Mouse (Mus musculus) left cerebral cortex, postnatal 14 days (tissue): Measurements from ENCODE around the gene Fam118a. TPM values are rescaled to one million over a fixed set of nuclear protein-coding genes. Genes with fewer than 3 reads are reported as not detected.
A peak's percentile ranks its signal among the peaks of the same experiment; 100 is the strongest.
"Not testable (repeated sequence)": the region's sequence is repeated elsewhere in the genome, so short reads cannot be mapped to it uniquely, and the experiment has no call there.

Experiments
- DNase-seq, 2 experiments: peaks; one replicate each; pipeline ENCODE4 v3.0.0; 2021 to 2022; ENCODE audit warnings: low spot score in 2 of 2, mixed read lengths in 1 of 2
- intact Hi-C: fragments of 180-260 bp; cut with DNase I; formaldehyde crosslinking; loops from one replicate; pipeline ENCODE4 v1.15.1; 2025
- long read RNA-seq, 2 experiments: library from polyadenylated mRNA; stranded (forward); transcript quantifications; one replicate each; pipeline ENCODE4 v2.0.0; 2021
- total RNA-seq, 2 experiments: library from RNA; stranded (reverse); gene quantifications; 2 replicates each; pipeline ENCODE4 v1.2.3; 2021

The Fam118a gene
- 10 to 100 TPM; 29.0 to 29.5 TPM for total RNA-seq
- long read RNA-seq, experiment 1, transcript Fam118a-201 (9 exons, 2,518 nt), result major isoform, 15 of 38 reads
- long read RNA-seq, experiment 1, partial matches to known transcripts, result 1 of 38 reads
- long read RNA-seq, experiment 1, other reads (novel, unspliced or antisense), result 19 of 38 reads
- long read RNA-seq, experiment 2, transcript Fam118a-201 (9 exons, 2,518 nt), result major isoform, 18 of 34 reads
- long read RNA-seq, experiment 2, partial matches to known transcripts, result 3 of 34 reads
- long read RNA-seq, experiment 2, other reads (novel, unspliced or antisense), result 13 of 34 reads

DNA sequence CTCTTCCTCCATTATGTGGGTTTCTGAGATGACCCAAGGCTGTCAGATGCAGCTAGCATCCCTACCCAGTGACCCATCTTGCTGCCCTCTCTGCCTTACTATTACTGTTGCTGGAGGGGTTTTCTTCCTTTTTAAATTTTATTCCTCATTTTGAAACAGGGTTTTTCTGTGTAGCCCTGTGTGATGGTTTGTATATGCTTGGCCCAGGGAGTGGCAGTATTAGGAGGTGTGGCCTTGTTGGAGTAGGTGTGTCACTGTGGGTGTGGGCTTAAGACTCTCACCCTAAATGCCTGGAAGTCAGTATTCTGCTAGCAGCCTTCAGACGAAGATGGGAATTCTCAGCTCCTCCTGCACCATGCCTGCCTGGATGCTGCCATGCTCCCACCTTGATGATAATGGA lies at the start of gene Fam118a:
Gene Fam118a, plus strand, starts transcription at position 301 of the 400 bp plus-strand sequence.
- intact Hi-C loops, DNase-seq: not testable (repeated sequence)

DNA sequence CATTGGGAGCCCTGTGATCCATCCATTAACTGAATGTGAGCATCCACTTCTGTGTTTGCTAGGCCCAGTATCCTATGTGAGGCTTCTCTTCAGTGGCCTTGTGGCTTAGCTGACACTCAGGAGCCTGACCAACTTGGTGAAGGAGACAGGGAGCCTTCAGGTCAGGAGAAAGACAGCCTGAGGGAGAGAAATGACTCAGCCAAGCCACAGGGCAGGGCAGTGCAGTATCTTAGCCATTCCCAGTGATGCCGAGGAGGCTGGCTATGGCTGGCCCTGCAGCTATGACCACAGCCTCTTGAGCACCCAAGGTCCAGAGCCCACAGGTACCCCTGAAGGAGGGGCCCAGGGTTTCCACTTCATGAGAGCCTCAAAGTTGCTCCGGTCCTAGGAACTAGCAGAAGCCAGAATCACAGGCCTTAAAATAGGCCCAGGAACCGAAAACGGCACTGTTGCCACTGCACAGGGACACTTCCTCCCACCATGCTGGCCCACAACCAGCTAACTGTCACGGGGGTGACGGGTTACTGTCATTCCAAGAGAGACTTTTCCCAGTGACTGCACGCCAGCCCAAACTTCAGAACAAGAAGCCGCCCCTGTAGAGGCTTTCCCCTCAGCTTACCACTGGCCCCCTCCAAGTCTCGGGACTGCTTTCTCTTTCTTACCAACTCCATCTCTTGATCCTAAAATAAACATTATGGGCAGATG lies 47.0 kb upstream of the Fam118a start:
- no peak for DNase-seq
- intact Hi-C loops, result no loop called here

DNA sequence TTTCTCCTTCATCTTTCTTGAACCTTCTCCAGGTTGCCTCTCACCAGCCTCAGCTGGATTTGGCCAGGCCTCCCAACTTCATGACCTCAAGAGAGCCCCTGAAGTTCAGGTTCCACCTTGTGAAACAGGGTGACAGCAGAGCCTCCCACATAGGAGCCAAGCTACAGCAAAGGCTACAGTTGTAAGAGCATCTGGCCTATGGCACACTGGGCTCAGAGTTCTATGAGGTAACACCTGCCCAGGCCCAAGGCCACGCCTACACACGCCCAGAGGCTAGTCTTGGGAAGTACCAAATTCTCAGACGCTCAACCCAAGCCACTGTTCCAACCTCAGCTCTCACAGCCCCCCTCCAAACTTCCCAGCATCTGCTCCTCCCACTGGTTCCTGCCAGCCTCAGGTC lies 45.9 kb upstream of the Fam118a start:
- intact Hi-C loops, result no loop called here

DNA sequence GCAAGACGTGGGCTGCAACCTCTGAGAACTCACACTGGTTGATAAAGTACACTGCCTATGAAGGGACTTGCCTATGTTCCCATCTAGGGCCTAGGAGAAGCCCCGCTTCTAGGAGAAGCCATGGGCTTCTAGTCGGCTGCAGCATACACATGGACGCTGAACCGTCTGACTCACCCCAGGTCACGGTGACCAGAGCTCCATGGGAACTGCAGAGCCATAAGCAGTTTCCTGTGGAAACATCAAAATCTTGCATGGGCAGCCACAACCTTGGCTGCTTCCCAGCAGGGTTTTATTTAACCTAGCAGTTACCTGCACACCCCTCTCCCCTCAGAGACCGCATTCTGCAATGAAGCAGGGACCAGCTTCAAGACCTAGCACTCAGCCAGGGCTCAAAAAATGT lies 45.0 kb upstream of the Fam118a start:
- no peak for DNase-seq
- intact Hi-C loops, result no loop called here

More for the DNA sequence above, 45.9 kb upstream of the Fam118a start:
- no peak for DNase-seq

DNA sequence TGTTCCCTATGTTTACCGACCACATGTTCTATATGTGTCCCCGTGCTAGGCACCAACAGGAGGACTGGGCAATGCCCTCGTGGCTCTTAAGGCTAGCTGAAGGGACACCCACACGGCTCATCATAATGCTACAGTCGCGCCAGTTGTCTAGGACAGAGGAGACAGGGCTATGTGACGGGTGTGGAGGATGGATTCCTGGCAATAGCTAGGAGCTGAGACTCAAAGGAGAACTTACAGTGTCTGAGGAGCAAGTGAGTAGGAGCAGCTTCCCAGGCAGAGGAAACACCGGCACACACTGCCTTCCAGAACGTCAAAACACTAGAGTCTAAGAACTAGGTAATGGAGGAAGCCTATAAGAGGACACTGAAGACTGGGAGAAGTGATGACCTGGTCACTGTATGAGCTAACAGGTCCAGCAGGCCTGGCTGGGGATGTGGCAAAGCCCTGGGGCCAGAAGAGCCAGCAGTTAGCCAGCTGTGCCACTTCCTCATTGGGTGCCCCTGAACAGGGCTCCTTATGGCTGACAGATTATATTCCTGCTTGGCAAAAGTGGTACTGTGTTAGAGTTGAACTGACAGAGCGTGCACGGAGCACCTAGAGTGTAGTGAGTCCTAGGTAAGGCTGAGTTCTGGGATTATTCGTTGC lies 43.1 kb upstream of the Fam118a start:
- intact Hi-C loops, result no loop called here
- no peak for DNase-seq

DNA sequence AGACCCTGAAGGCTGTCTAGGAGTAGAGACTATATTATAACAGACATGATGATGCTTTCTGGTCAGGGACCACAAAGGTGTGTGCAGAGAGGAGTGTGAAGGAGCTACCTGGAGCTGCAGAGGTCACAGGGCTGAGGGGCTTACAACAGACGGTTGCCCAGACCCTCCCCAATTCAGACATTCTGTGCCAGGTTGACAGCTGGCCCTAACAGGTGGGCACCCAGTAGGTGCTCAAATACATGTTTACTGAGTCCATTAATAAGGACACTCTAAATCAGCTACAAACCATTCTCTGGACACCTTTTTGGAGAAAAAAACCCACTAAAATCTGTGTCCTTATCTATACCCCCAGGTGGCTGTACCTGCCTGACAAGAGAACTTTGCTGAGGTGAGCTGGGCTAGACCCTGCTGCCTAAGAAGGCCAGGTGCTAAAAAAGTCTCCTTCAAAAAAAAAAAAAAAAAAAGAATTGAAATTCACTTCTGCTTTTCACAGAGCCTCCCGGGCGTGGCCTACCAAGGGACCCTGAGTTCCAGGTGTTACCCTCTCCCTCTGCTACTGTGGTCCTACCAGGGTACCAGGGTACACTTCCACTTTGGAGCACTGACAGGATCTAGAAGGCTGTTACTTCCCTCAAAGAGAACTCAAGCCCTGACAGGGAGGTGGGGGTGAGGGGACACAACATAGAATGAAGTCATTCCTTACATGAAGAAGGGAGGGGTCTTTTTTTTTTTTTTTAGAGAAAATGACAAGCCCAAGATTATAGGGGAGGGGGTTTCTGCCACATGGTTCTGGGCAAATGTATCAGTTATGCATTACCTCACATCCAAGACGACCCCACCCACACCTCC lies 42.4 kb upstream of the Fam118a start:
- no peak for DNase-seq
- intact Hi-C loops, result no loop called here

DNA sequence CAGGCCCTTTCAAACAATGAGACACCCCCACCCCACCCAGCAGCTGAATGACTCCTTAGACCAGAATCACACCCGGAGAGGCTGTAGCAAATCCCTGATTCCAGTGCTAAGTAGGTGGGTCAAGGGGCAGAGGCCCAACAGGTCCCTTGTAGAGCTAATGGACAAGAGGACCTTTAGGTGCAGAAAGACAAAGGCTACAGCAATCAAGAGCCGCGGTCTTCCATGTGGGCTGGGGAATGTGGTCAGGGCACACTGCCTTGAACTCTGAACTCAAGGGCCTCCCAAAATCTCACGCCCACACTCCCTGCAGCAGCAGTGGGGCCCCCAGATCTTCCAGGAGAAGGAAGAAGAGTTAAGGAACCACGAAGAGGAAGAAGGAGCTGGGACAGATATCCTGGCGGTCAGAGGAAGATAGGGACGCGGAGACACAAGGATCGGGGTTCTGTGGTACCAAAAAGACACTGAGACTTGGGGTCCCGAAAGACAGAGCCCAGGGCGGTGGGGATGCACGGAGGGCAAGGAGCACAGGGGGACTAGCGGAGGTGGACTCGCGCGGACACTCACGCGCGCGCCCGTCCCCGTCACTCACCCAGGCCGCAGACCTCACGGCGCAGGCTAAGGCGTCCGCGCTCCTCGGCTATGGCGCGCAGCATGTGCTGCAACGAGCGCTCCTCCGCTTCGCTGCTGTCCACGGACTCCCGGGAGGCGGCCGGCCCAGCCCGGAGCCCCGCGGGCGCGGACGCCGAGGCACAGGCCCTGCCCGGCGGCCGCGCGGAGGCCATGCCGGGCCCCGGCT lies 41.5 kb upstream of the Fam118a start:
- intact Hi-C loops, result no loop called here
- peak in 1 of 2 experiments; percentile 41 for DNase-seq

DNA sequence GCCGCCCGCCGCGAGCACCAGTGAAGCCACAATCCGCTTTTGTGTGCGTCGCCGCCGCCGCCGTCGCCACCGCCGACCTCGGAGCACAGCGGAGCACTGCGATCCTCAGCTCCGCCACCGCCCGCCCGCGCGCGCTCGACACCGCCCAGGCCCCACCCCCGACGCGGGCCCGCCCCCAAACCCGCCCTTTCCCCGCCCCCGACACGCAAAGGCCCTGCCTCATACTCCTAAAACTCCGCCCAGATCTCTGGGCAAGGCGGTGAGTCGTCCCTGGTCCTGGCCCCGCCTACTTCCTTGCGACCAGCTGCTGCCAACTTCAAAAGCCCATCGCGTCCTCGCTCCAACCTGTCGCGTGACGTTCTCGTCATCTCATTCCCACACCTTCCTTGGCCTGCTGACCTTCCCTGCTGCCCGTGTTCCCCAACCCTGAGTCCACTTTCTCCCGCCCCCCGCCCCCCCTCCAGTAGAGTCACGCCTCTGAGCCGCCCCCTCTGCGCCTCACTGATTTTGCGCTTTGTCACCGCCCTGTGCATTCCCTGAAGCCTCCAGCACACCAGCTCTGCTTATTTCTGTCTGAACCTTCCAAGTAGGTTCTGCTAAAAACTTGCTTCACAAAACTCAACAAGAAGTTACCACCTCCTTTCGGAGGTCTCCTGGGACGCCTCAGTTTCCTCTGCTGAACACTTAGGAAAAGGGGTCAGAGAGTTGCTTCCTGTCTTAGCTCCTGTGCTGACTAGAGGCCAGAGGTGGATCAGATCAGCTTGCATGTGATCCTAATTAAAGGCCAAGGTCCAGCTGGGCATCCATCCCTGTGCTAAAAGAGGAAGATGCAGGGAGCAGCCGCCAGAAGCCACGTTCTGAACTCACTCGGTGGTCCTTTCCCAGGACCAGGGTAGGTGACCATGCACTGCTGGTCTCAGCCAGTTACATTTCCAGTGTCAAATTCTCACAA lies 40.6 kb upstream of the Fam118a start, which contains the start of gene 5031439G07Rik:
Gene 5031439G07Rik, minus strand, starts transcription at position 678 of the 952 bp plus-strand sequence.
- intact Hi-C loops, result no loop called here
- DNase-seq, result peak; percentile 86 to 95

DNA sequence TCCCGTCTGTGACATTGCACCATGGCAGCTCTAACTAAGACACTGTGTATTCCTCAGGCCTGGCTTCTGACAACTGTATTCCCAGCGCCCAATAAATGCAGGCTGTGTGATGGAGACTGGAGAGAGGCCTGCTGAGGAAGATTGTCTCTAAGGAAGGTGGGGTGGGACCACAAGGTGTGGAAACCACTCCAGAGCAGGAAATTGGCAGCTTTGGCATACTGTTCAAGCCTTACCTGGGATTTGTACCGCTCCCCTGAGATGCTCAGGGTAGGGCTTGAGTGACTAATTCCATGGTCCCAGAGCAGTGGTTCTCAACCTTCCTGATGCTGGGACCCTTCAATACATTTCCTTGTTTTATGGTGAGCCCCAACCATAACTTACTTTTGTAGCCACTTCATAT lies 39.6 kb upstream of the Fam118a start:
- no peak for DNase-seq
- intact Hi-C loops, result no loop called here

DNA sequence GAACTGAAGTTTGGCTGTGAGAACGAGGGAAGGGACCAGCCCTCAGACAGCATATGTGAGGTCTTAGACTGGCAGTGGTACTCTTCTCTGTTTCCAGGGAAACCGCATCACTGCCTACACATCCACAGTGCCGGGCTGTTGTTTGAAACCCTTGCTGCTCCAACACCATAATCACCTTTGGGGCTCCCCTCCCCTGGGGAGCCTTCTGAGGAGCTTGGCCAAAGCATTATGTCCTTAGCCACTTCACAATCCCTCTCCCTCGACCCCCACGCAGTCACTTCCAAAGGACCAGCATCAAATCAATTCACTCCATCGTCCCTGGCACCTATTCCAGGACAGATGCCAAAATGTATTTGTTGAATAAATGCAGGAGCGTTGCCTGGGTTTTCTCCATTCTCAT lies 39.0 kb upstream of the Fam118a start:
- intact Hi-C loops, result no loop called here
- peak; percentile 43 to 61 for DNase-seq

DNA sequence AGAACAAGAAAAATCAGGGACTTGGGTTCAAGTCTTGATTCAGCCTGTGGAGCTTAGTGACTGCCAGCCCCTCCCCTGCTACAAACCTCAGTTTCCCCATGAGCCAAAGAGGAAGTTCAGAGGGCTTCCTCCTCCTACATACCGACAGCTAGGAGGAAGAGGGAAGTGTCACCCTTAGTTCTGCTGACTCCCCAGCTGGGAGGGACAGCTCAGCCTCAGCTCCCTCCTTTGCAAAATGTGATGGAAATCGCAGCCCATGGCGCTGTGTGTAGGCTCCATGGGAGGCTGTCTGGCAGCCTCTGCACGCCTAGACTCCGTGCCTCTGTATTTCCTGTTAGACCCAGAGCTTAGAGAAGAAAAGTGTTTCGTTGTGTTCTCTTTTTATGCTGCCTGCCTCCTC lies 34.2 kb upstream of the Fam118a start:
- intact Hi-C loops, result no loop called here
- DNase-seq, result no peak

DNA sequence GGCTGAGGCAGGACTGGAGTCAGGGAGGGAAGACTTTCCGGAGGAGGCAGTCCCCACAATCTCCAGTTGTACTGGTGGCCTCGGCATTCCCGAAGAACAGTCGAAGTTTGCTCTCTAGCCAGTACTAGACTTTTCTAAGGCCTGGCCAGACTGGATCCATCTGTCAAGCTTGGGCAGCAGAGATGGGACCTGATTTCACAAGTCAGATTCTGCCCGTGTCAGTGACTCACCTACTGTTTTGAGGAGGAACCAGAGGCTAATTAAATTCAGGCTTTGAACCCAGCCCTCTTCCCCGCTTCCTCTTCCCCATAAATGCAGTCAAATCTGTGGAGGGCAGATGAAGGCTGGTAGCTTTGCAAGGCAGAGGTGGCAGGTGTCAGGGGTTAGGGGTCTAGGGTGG lies 33.7 kb upstream of the Fam118a start:
- no peak for DNase-seq
- intact Hi-C loops, result loop anchor here (5.0 kb wide), 2 partner anchors 42 to 68 kb away; no protein-coding TSS in a partner anchor

DNA sequence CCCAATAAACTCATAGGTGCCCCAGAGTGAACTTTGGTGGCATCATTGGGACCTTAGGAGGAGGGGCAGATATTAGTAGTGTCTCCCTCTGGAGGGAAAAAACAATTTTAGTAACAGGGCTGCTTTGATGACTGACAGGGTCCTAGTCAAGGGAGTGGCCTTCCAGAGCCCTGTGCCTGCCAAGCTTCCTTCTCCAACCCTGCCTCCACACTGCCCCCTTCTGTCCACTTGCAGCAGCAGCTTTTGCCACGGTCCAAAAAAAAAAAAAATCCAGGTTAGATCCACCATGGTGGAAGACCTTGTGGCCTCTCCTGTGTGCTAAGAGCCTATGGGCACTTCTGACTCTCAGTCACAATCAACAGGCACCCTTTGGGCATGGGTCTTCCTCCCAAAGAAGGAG lies 32.8 kb upstream of the Fam118a start:
- intact Hi-C loops, result loop anchor here (5.0 kb wide), 2 partner anchors 41 to 69 kb away; no protein-coding TSS in a partner anchor
- peak in 1 of 2 experiments; percentile 53 for DNase-seq

DNA sequence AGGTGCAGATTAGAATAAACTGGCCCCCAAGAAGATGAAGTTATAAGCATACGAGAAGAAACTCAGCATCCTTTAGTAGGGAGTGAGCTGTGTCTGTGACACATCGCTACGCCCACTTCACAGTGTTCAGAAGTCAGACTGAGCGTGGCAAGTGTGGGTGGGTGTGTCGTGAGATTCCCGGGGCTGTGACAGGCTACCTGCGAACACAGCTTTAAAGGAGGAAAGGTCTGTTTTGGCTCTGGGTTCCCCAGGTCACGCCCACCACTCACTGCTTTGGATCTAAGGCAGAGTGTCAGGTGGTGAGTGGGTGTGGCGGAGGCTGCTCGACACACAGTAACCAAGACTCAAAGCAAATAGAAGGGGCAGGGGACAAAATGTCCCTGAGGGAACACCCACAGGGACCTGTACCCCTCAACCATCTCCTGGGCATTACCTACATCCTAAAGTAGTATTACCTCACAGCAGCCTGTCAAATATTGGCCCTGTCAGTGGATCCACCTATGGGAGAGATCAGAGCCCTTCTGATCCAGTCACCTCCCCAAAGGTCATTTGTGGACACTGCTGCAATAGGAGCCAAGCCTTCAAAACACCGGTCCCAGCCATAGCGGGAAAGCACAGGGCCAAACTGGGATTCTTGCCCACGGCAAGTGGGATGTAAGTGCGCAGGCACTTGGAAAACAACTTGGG lies 30.8 kb upstream of the Fam118a start:
- peak; percentile 73 to 84 for DNase-seq
- intact Hi-C loops, result loop anchor here (5.0 kb wide), 2 partner anchors 39 to 71 kb away; no protein-coding TSS in a partner anchor

DNA sequence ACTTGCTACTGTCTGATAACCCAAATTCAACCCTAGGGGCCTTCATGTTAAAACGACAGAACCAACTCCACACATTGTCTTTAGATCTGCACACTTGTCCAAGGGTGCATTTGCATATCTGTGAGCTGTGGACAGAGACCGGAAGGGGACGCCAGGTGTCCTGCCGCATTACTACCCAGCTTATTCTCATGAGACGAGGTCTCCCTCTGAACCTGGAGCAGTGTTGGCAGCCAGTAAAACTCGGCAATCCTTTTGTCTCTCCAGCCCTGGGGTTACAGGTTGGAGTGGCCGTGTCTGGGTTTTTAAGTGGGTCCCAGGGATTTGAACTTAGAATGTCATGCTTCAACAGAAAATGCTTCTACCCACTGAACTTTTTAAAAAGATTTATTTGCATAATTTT lies 28.8 kb upstream of the Fam118a start:
- no peak for DNase-seq
- intact Hi-C loops, result loop anchor here (2.0 to 5.0 kb wide), 3 partner anchors 37 to 73 kb away; no protein-coding TSS in a partner anchor

DNA sequence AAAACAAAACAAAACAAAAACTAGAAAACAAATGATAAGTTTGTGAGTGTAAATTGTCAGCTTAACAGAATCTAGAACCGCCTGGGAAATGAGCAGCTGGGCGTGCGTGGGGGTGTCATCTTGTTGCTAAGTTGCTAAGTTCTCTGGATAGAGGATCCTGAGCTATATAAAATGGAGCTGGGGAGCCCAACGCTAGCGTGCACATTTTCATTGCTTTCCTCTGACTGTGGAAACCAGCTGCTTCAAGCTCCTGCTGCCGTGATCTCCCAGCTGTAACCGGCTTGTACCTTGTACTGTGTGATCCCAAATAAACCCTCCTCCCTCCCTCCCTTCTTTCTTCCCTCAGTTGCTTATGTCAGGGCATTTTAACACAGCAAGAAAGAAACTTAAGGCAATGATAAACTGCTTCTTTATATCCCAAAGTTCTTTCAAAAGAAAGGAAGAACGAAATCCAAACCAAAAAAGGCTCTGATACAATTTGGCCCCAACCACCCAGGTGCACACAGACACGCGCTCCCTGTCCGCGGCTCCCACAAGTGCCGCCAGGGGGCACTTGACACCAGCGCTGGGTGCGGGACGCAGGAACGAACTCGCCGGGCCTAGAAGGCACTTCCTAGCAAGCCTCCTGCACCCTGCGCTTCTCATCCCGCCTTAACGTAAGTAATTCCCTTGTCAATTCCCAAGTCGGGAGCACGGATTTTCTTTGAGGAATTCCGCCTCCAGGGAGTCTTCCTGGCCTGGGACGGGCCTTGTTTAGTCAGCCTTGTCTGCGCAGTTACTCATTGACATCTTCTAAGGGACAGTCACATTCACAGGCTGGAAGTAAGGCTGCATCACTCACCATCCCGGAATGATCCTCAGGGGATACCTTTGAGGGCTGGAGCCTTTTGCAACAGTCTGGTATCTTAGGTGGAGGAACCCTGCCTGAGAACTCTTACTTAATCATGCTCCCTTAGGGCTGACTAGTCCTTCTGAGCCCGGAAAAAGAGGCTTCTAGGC lies 27.5 kb upstream of the Fam118a start:
- intact Hi-C loops, result loop anchor here (2.0 kb wide), 1 partner anchor 70 kb away; no protein-coding TSS in a partner anchor
- DNase-seq, result peak; percentile 82
